Mouse (Mus musculus): Measurements from ENCODE around the gene Ptpro.

The Ptpro gene

DNA sequence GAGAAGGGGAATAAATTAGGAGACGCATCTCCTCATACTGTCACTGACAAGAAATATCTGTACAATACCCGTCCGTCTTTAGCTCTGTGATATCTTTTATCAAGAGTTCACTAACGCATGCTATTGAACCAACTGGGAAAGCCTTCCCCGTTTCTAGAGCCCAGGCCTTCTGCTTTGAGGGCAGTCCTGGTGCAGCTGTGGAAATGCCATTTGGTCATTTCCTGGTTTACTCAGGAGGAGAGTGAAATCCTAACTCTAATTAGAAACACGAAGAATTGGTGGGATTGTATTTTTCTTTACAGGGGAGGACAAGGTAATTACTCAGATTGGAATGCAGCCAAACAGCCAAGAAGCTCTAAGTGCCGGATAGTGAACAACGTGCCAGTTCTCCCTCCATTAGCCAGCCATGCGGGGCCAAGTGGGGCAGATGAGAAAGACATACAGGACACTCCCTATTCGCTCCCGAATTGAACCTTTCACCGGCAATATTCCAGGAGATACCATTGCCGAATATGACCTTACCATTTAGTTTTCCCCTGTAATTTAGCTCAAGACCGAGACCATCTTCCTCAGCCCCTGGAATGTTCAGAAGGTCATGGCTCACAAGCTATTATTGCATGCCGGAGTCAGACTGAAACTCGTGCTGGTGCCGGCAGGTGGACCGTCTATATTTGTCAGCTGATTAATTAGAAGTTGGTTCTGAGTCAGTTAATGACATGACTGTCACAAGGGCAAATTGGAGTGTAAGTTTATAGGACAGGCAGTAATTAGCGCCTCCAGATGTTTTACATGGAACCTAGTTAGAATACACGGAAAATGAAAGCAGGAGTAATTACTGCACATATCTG is 43.1 kb downstream of the Ptpro start:
- DNase-seq (ENCODE audit: extremely low spot score), result no peak

GRCm38 (mm10) chr6:137302561-137302960 is 50.4 kb downstream of the Ptpro start:
- no peak for DNase-seq (ENCODE audit: extremely low spot score)

GRCm38 (mm10) chr6:137303824-137304223 is 51.7 kb downstream of the Ptpro start:
- DNase-seq (ENCODE audit: extremely low spot score), result no peak

DNA sequence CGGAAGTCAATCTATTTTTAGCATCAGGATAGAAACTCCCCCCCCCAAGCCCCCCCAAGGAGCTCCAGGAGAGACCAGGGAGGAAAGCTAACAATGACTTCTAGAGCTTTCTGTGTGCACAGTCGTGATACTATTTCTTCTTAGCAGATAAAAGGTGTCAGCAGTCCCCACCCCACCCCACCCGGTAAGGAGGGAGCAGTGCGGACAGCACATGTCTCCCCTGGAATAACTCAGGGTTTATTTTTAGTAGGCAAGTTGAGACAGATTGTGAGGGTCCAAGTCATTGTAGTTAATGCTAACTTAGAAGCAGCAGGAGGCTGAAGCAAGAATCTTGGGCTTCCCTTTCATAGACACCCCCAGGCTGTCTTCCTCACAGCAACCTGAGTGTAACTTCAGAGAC is 63.1 kb downstream of the Ptpro start:
- no peak for DNase-seq (ENCODE audit: extremely low spot score)

DNA sequence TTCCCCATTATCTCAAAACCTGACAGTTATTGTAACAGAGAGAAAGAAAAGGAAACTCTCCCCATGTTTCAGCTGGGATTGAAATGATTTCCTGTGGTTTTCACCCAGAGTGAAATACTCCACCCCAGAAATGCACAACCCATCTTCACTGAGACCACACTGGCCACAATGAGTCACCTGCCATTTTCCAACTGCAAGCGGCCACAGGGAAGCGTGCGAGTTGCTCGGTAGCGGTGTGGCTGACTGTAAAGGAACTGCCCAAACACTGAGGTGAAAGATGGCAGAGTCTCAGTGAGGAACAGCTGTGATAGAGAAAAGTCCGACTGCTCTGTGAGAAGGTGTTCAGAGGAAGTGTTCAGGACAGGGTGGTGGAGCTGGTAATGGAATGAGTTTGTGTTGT is 64.2 kb downstream of the Ptpro start:
- DNase-seq (ENCODE audit: extremely low spot score), result no peak

GRCm38 (mm10) chr6:137317509-137317908 is 65.4 kb downstream of the Ptpro start:
- DNase-seq (ENCODE audit: extremely low spot score), result no peak

DNA sequence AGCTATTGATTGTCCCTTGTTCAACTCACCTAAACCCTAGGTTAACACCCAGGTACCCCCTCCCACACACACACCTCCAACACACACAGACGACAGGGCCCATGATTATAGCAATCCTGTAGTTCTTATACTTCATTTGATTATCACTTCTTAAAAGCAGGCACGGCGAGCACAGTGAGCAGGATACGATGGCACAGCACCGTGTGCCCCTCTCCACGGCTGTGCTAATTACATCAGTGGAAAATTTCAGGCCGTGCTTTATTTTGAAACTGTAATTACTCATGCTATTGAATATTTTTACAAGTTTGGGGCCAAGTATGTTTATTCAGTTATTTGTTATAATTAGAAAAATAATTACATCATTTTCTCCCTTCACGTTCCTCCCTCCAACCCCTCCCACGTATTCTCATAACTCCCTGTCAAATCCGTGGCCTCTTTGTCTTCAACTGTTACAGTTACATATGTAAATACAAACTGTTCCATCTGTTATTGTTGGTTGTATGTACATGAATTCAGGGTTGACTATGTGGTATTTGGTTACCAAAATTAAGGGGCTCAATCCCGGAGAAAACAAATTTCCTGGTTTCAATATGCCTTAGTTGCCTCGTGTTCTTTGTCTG is 66.2 kb downstream of the Ptpro start:
- DNase-seq (ENCODE audit: extremely low spot score), result no peak

DNA sequence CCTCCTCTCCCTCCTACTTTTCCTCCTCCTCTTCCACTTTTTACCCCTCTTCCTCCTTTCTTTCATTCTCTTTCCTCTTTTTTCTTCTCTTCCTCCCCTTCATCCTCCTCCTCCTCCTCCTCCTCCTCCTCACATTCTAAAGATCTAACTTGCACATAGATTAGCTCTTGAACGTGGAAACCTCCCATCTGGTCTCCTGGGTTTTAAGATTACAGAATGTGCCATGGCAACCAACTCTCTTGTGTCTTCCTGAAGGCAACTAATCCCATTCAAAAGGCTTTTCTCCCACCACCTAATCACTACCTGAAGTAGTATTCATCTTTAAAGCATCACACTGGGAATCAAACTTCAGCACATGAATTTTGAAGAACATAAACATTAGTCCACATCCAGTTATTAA is 67.5 kb downstream of the Ptpro start:
- DNase-seq (ENCODE audit: extremely low spot score), result no peak

- DNase-seq (ENCODE audit: extremely low spot score), result no peak
These were observed 75.6 kb downstream of the Ptpro start for GRCm38 (mm10) chr6:137327718-137328117.

GRCm38 (mm10) chr6:137328228-137328627 is 76.1 kb downstream of the Ptpro start:
- DNase-seq (ENCODE audit: extremely low spot score), result no peak

DNA sequence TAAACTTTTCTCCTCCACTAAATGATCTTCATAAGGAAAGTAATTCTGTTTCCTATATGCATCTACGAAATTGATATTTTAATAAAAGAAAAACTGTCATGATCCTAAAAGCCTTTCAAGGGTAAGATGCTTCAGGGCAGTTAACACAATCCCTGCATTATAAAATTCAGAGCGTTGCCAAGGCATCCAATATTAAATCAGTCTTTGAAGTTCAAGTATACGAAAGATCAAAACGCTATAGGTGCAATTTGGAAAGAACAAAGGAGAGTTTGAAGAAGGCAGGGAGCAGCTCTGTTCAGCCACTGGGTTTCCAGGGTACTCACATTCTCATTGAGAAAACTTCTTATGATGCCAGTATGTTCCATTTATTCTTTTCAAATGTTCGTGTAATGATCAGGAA is 78.7 kb downstream of the Ptpro start:
- no peak for DNase-seq (ENCODE audit: extremely low spot score)

DNA sequence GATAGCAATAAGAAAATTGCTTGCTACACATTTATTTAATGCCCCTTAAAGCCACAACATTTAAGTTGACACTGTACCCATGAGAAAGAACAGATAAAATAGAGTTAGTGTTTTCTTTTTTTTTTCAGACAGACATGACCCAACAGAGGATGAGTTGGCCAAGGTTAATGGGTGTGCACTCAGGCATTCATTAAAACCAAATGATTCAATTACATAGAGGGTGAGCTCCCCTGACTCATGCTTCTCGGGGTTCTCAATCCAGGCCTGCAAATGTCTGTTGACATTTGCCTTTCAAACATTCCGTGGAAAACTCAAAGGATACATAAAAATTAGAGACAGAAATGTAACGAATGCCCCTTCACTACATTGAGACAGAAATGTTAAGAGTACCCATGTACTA is 79.7 kb downstream of the Ptpro start:
- DNase-seq (ENCODE audit: extremely low spot score), result no peak

- DNase-seq (ENCODE audit: extremely low spot score), result no peak
These were observed 87.0 kb downstream of the Ptpro start for GRCm38 (mm10) chr6:137339071-137339470.

- DNase-seq (ENCODE audit: extremely low spot score), result no peak
These were observed 91.7 kb downstream of the Ptpro start for GRCm38 (mm10) chr6:137343688-137344441.

DNA sequence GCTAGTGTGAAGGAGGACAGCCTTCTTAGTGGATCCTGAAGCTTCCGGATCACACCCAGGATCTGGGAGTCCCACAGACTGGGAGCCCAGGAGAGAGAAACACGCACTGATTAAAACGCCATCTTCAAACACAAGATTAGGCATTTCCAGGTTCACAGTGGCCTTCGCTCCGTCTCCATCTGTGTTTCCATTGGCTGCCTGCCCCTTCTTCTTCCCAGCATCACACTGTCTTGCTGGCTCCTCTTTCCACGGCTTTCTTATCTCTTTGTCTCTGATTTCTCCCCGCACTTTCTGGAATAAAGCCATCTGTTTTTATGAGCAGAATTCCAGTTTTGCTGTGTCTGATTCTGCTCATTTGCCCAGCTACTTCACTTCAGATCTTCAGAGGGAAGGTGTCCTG is 108.0 kb downstream of the Ptpro start:
- no peak for DNase-seq (ENCODE audit: extremely low spot score)

DNA sequence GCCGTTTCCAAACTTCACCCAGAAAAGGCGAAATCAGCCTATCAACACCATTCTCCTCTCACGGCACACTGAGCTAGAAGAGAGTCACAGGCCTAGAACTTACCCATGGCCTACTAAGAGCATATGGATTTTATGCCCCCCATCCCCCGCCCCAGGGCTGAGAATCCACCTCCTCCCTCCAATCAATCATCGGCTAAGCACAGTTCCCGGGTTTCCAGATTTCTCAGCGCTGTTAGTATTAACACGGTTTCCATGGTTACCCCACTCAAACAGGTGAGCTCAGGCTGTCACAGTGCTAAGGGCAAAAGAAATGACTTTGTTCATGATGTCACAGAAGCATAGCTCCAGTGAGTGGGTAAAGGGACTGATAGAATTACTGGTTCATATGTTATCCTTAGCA is 110.1 kb downstream of the Ptpro start:
- DNase-seq (ENCODE audit: extremely low spot score), result peak; percentile 18

- DNase-seq (ENCODE audit: extremely low spot score), result no peak
These were observed 112.6 kb downstream of the Ptpro start for GRCm38 (mm10) chr6:137364681-137365080.

DNA sequence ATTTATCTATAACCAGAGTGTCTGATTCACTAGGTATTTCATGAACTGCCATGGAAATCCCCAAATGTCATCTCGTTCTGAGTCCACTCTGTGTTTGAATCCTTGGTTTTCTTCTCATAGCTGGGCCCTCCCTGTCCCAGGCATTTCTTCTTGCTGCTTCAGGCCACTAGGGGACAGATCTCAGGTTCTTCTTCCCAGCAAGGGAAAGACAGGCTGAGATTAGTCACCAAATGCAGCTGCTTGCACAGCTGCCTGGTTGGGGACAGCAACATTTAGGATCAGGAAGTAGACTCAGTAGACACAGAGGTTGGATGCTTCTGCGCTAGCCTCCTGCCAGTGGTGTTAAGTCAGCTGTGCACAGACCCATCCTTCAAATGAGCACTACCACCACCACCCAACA is 113.5 kb downstream of the Ptpro start:
- no peak for DNase-seq (ENCODE audit: extremely low spot score)

DNA sequence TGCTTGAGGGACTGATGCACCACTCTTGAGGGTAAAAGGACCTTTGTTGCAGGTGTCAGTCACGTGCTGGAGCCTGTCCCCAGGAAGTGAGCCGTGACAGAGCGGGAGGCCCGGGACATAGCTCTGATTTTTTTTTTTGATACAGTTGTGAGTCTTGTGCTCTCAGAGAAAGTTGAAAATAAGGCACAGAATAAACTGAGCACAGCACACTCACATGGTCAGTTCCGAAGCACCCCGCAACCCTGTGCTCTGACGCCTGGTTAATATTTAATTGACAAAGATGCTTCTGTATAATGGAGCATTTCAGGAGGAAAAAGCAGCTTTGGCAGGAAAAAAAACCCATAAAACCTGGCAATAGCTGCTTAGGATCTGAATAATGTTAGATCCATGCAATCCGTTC is 118.6 kb downstream of the Ptpro start:
- no peak for DNase-seq (ENCODE audit: extremely low spot score)

DNA sequence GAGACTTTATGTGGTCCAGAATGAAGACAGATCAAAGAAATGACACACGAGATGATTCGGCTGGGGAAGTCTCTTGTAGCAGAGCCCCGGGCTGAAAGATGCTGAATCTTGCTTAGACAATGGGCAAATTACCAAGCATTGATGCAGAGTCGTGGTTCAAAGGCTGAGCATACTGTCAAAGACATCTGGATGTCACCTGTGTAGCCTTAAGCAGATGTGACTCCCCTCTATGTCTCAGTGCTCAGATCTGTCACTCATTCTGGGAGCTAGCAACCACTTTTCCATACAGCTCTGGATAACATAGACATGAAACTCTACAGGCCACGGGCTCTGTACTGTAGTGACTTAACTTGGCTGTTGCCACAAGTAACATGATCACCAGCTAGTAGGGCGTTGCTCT is 119.3 kb downstream of the Ptpro start:
- DNase-seq (ENCODE audit: extremely low spot score), result no peak

DNA sequence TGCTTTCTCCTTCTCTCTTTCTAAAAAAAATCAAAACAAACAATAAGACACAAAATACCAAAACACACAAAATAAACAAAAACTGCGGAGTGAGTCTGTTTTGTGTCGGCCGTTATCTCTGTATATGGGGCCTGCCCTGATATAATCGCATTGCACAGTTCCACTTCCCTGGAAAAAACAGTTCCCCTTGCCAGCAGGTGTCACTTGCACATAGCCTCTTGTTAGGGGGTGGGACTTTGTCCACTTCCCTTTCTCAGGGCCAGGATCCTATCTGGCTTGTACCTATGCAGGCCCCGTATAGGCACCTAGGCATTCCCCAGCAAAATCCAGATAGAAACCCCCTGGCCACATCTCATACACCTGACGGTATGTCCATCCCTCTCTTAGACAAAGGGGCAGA is 121.8 kb downstream of the Ptpro start:
- no peak for DNase-seq (ENCODE audit: extremely low spot score)

DNA sequence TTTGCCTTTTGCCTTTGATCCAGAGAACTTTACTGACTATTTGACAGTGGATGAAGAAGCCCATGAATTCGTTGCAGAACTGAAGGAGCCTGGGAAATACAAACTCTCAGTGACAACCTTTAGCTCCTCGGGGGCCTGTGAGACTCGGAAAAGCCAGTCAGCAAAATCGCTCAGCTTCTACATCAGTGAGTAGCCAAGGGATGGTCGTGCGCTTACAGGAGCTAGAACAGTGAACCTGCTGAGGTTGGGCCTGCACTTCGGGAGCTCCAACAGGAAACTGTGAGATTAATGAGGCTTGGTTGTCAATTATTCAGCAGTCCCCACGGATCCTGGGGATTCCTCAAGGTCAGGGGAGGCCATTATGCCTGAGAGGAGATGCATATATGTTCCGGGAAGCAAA is 130.4 kb downstream of the Ptpro start:
- DNase-seq (ENCODE audit: extremely low spot score), result no peak

DNA sequence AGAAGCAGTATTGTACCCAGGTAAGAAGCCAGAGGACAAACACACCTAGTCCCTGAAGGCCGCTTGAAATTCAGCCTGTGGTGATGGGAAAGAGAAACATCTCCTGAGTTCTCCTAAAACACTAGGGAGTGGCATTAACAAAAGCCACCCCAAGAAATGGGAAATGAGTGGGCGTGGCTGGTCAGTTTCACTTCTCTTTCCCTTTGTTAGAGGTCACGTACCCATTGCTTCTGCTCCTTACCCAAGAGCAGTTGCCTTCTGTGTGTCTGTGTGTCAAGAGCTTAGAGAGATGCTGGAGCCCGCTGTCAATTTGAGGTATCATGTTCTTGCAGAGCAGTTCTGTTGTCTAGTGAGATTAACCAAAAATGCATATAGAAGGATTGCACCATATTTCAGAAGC is 134.2 kb downstream of the Ptpro start:
- no peak for DNase-seq (ENCODE audit: extremely low spot score)
